Mouse (Mus musculus) ES-E14 (cell line): ENCODE results near the gene Map3k14. TPM values are rescaled to one million over a fixed set of nuclear protein-coding genes. Genes with fewer than 3 reads are reported as not detected.

Experiments used
- DNase-seq: peaks from one replicate; pipeline ENCODE4 v3.0.0-alpha.2; 2013; ENCODE audit warnings: low read depth, low spot score
- H3K27ac ChIP-seq: 2 replicates; pipeline ENCODE4 v1.5.1; 2012; ENCODE audit warnings: low read depth, mild to moderate bottlenecking, low read length, moderate library complexity, mixed read lengths; ENCODE audit not compliant: poor library complexity, insufficient read depth, severe bottlenecking
- H3K36me3 ChIP-seq: 2 replicates; pipeline ENCODE4 v1.6.1; 2012; ENCODE audit warnings: mild to moderate bottlenecking, low read length, moderate library complexity, mixed read lengths; ENCODE audit not compliant: control insufficient read depth, poor library complexity, insufficient read depth, severe bottlenecking
- H3K4me1 ChIP-seq, 2 experiments: fragments of 150-350 bp in 1 of 2; sonication (generic) in 1 of 2; 2 replicates each; pipeline ENCODE4 v1.6.1; 2012; ENCODE audit warnings: low read length in 2 of 2, mild to moderate bottlenecking in 1 of 2, mixed read lengths in 1 of 2; ENCODE audit not compliant: control insufficient read depth in 2 of 2, insufficient read depth in 2 of 2, poor library complexity in 1 of 2
- H3K4me3 ChIP-seq, 2 experiments: fragments of 150-350 bp in 1 of 2; sonication (generic) in 1 of 2; 2 replicates each; pipeline ENCODE4 v1.5.1; 2012; ENCODE audit warnings: low read length in 2 of 2, low read depth in 1 of 2, mild to moderate bottlenecking in 1 of 2, mixed read lengths in 1 of 2; ENCODE audit not compliant: insufficient read depth in 1 of 2, poor library complexity in 1 of 2, severe bottlenecking in 1 of 2
- H3K9ac ChIP-seq: 2 replicates; pipeline ENCODE4 v1.6.1; 2012; ENCODE audit warnings: low read depth, mild to moderate bottlenecking, low read length, mixed read lengths; ENCODE audit not compliant: poor library complexity, insufficient read depth, severe bottlenecking
- H3K9me3 ChIP-seq: fragments of 150-350 bp; sonication (generic); 2 replicates; pipeline ENCODE4 v1.6.1; 2012; ENCODE audit warnings: low read depth, mild to moderate bottlenecking, low read length; ENCODE audit not compliant: control insufficient read depth, insufficient read depth
- CHD2 ChIP-seq: IDR thresholded peaks from 2 replicates; pipeline ENCODE4 v1.6.1; 2014; ENCODE audit warnings: mild to moderate bottlenecking, low read depth, low read length, inconsistent platforms
- HCFC1 ChIP-seq: IDR thresholded peaks from 2 replicates; pipeline ENCODE4 v1.6.1; 2012; ENCODE audit warnings: low read length, inconsistent platforms, borderline replicate concordance; ENCODE audit not compliant: insufficient read depth
- MAFK ChIP-seq: IDR thresholded peaks from 2 replicates; pipeline ENCODE4 v1.6.1; 2014; ENCODE audit warnings: mild to moderate bottlenecking, low read depth, low read length, inconsistent platforms; ENCODE audit not compliant: insufficient read depth
- ZC3H11A ChIP-seq: IDR thresholded peaks from 2 replicates; pipeline ENCODE4 v1.6.1; 2012; ENCODE audit warnings: low read depth, mild to moderate bottlenecking, inconsistent platforms, low read length, borderline replicate concordance
- ZNF384 ChIP-seq: IDR thresholded peaks from 2 replicates; pipeline ENCODE4 v1.6.1; 2012; ENCODE audit warnings: low read depth, low read length, inconsistent platforms
- in situ Hi-C, 2 experiments: fragments of 600-800 bp; cut with MboI; formaldehyde crosslinking; loops; one replicate each; pipeline ENCODE4 v1.15.1; 2025; ENCODE audit warnings: low sequenced_read_pairs in 2 of 2, inconsistent platforms in 1 of 2; ENCODE audit not compliant: unreplicated experiment in 2 of 2
- total RNA-seq: library from RNA; depleted of rRNA; stranded (reverse); fragments of 300-350 nt; gene quantifications from 2 replicates; pipeline ENCODE4 v1.2.3, GENCODE M21; 2012

Gene Map3k14
- total RNA-seq, 1 experiment, result 4.5 TPM

DNA sequence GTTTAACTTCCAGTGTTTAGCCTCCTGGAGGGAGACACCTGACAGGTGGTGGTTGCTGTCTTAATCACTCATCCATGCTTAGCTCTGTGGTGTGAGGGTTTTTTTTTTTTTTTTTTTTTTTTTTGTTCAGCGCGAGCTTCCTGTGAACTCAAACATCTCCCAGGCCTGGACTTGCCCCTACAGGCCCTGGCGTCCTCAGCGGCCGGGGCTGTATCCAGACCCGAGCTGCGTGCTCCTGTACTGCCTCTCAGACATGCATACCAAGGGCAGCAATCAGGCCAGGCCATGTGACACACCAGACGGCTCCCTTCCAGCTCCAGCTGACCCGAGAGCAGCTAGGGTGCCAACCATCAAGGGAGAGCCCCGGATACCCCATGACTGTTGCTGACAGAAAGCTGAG is 30.4 kb downstream of the Map3k14 start:
- H3K9me3 ChIP-seq, result no peaks in the 10 kb centered on the region
- no peak overlapping the region for H3K27ac ChIP-seq
- no peak for DNase-seq
- peaks cover 2 to 5% of the 10 kb centered on the region in 2 experiments; a peak in 2 of 4 replicates for H3K4me1 ChIP-seq
- no peaks in the 10 kb centered on the region for H3K36me3 ChIP-seq
- H3K4me3 ChIP-seq, result no peak overlapping the region
- in situ Hi-C loops, result no loop called here
- TF ChIP-seq ZNF384, result peak; percentile 47; the same call in 1 of the 2 replicates
- no peak for TF ChIP-seq ZC3H11A
- no peak overlapping the region; the same call in 1 of the 2 replicates for H3K9ac ChIP-seq

DNA sequence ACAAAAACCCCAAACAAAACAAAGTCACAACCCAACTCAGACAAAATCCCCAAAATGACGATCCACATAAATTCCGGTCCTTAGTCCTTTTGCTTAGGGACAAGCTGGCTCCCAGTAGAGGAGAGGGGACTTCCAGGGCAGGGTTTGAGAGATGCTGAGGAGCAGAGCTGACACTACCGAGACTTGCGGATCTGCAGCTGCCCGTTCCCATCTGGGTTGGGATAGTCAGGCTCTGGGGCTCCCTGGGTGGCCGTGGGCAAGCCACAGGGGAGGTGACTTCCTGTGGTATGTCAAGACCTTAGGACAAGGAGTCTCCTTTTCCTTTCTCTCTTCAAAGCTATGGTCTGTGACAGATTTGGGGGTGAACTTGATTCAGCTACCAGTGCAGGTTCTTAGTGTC is 30.8 kb downstream of the Map3k14 start:
- in situ Hi-C loops, result no loop called here
- H3K9ac ChIP-seq, result no peak overlapping the region
- no peak for TF ChIP-seq CHD2
- TF ChIP-seq HCFC1, result no peak
- no peak for TF ChIP-seq MAFK
- TF ChIP-seq ZC3H11A, result no peak
- TF ChIP-seq ZNF384, result no peak
- no peak overlapping the region for H3K4me3 ChIP-seq
- no peak for DNase-seq
- no peaks in the 10 kb centered on the region for H3K36me3 ChIP-seq
- H3K9me3 ChIP-seq, result no peaks in the 10 kb centered on the region
- peaks cover 2 to 5% of the 10 kb centered on the region in 2 experiments; a peak in 2 of 4 replicates for H3K4me1 ChIP-seq
- H3K27ac ChIP-seq, result no peak overlapping the region

DNA sequence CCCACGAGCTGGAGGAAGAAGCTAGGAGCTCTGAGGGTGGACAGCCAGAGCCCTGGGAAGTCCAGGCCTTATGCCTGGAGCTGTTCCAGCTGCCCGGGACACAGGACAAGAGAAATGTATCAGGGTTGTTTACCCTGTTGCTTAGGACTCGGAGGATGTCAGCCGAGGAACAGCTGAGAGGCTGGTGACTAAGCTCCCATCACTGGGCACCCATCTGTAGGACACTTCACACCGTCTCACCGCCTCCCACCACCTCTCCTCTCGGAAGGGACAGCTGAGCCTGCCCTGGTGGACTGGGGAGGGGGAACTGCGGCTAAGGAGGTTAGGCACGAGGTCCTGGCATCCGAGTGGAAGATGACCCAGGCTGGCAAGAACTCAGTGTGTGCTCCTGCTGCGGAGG is 31.6 kb downstream of the Map3k14 start:
- H3K36me3 ChIP-seq, result no peaks in the 10 kb centered on the region
- H3K27ac ChIP-seq, result no peak overlapping the region
- H3K9me3 ChIP-seq, result no peaks in the 10 kb centered on the region
- H3K4me3 ChIP-seq, result no peak overlapping the region
- no peak for TF ChIP-seq ZC3H11A
- no peak for TF ChIP-seq MAFK
- no peak for TF ChIP-seq HCFC1
- TF ChIP-seq CHD2, result no peak
- no peak for TF ChIP-seq ZNF384
- in situ Hi-C loops, result no loop called here
- H3K9ac ChIP-seq, result no peak overlapping the region
- no peak for DNase-seq
- peaks cover 2 to 10% of the 10 kb centered on the region in 2 experiments; a peak in 2 of 4 replicates for H3K4me1 ChIP-seq

DNA sequence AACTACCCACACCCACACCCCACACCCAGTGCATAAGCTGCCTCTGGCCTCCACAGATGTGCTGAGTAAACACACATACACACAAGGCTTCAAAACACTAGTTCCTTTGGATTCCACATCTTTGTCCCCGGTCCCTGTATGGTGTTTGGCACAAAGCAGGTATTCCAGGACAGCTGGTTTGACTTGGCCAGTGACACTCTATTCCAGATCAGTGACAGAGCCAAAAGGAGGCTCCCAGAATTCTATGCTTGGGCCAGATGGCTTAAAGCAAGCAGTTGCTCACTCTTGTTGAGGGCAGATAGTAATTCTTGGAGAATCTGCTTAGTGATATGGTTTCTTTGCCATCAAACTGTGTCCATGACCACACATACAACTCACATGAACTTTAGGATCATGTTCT is 32.8 kb downstream of the Map3k14 start:
- no peaks in the 10 kb centered on the region for H3K9me3 ChIP-seq
- no peak overlapping the region for H3K4me3 ChIP-seq
- H3K9ac ChIP-seq, result no peak overlapping the region
- no peaks in the 10 kb centered on the region; the same call in 1 of the 2 replicates for H3K36me3 ChIP-seq
- in situ Hi-C loops, result no loop called here
- no peak for TF ChIP-seq MAFK
- TF ChIP-seq ZC3H11A, result no peak
- TF ChIP-seq HCFC1, result no peak
- no peak for DNase-seq
- H3K27ac ChIP-seq, result no peak overlapping the region
- H3K4me1 ChIP-seq, result peaks cover 2 to 15% of the 10 kb centered on the region in 2 experiments; a peak in 2 of 4 replicates

DNA sequence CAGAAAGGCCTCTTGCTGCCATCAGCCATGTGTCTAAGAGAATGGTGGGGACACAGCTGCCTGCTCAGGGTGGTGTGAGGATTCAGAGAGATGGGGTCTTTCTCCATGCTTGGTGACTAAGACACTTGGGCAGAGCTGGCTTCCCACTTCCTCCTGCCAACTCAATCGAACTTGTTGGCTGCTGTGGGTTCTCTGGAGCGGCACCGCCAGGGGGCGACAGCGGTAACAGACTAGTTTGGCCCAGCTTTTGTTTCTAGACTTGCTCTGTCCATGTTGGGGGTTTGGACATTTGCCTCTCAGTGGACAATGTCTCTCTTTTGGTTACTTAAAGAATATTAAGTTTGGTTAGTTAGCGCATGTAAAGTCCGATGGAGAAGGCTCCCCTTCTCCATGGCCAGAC is 34.3 kb downstream of the Map3k14 start:
- Histone ChIP-seq H3K4me1 (peaks cover 1 to 15% of the 10 kb centered on the region in 2 experiments; a peak in 2 of 4 replicates), H3K4me3 (no peak overlapping the region), H3K36me3 (no peaks in the 10 kb centered on the region; the same call in 1 of the 2 replicates), H3K9ac (no peak overlapping the region), H3K9me3 (no peaks in the 10 kb centered on the region), H3K27ac (no peak overlapping the region)
- no peak for DNase-seq
- in situ Hi-C loops, result no loop called here
- TF ChIP-seq HCFC1 (no peak), ZC3H11A (no peak), CHD2 (no peak), ZNF384 (no peak), MAFK (no peak)
